Mouse (Mus musculus) lung, adult 2 months (tissue): Measurements from ENCODE around the gene Hist1h4k. TPM values are rescaled to one million over a fixed set of nuclear protein-coding genes. Genes with fewer than 3 reads are reported as not detected.
"Not testable (repeated sequence)": the region's sequence is repeated elsewhere in the genome, so short reads cannot be mapped to it uniquely, and the experiment has no call there.

ENCODE experiments used
- DNase-seq: peaks from one replicate; pipeline ENCODE4 v3.0.0; 2022
- H3K4me1 ChIP-seq: fragments of 200-500 bp; 2 replicates; pipeline ENCODE4 v1.6.1; 2011; ENCODE audit warnings: low read length; ENCODE audit not compliant: control insufficient read depth, insufficient read depth
- H3K4me3 ChIP-seq: fragments of 200-500 bp; replicated peaks from 2 replicates; pipeline ENCODE3; 2011; ENCODE audit warnings: low read depth, mild to moderate bottlenecking, control low read depth, low read length; ENCODE audit errors: extremely low read depth
- CTCF ChIP-seq: fragments of 200-500 bp; IDR thresholded peaks from 2 replicates; pipeline ENCODE4 v1.5.1; 2011; ENCODE audit warnings: mild to moderate bottlenecking, low read length, control low read depth; ENCODE audit not compliant: insufficient read depth
- POLR2A ChIP-seq: fragments of 200-500 bp; IDR thresholded peaks from 2 replicates; pipeline ENCODE4 v1.6.1; 2011; ENCODE audit warnings: low read depth, mild to moderate bottlenecking, control low read depth, low read length, borderline replicate concordance; ENCODE audit errors: extremely low read depth
- WGBS: fragments of 180-500 bp; shearing (Covaris S2); methylation state at CpG from one replicate; pipeline ENCODE4 v1.1.7; 2018; 5-methylcytosine and 5-hydroxymethylcytosine counted together
- polyA plus RNA-seq: library from polyadenylated mRNA; depleted of rRNA; stranded (reverse); fragments of >200 nt; gene quantifications from 2 replicates; pipeline ENCODE4 v1.2.3, GENCODE M21; 2012

Hist1h4k gene
- polyA plus RNA-seq, 1 experiment = 5.6 TPM

GRCm38 (mm10) chr13:21734906-21735767 lies 15.2 kb downstream of the Hist1h4k start, which contains the start of gene Hist1h4j:
Hist1h4j (plus strand) TSS chr13:21735064.
- DNase-seq = peak; percentile 56
- peak; percentile 74; the same call in 1 of the 2 replicates for TF ChIP-seq POLR2A
- under 1% methylated on average over 48 of the region's 56 CpGs for WGBS

GRCm38 (mm10) chr13:21734010-21734905 lies 16.0 kb downstream of the Hist1h4k start:
- DNase-seq = peak; percentile 61
- H3K4me1 ChIP-seq = no peaks in the 10 kb centered on the region
- under 1% methylated on average over 21 of the region's 21 CpGs for WGBS
- peak overlapping the region; percentile 57 for H3K4me3 ChIP-seq
- TF ChIP-seq CTCF = peak; percentile 84
- no peak for TF ChIP-seq POLR2A

More at GRCm38 (mm10) chr13:21734906-21735767, 15.2 kb downstream of the Hist1h4k start, which contains the start of gene Hist1h4j:
- H3K4me3 ChIP-seq = peak within 1 kb of the TSS; percentile 57
- H3K4me1 ChIP-seq = not testable (repeated sequence)

GRCm38 (mm10) chr13:21733466-21733865 lies 16.8 kb downstream of the Hist1h4k start:
- H3K4me3 ChIP-seq = no peak overlapping the region
- DNase-seq = no peak
- H3K4me1 ChIP-seq = no peaks in the 10 kb centered on the region
- WGBS = 85% methylated on average over 5 of the region's 5 CpGs
- no peak for TF ChIP-seq POLR2A
- TF ChIP-seq CTCF = no peak

GRCm38 (mm10) chr13:21729544-21729943 lies 20.8 kb downstream of the Hist1h4k start:
- H3K4me1 ChIP-seq = no peaks in the 10 kb centered on the region
- H3K4me3 ChIP-seq = no peak overlapping the region
- WGBS = 65% methylated on average over 1 of the region's 1 CpGs
- DNase-seq = no peak
- no peak for TF ChIP-seq CTCF
- no peak for TF ChIP-seq POLR2A

GRCm38 (mm10) chr13:21727948-21728572 lies 22.2 kb downstream of the Hist1h4k start:
- DNase-seq = no peak
- Histone ChIP-seq H3K4me1 (no peaks in the 10 kb centered on the region), H3K4me3 (no peak overlapping the region)
- TF ChIP-seq CTCF (no peak), POLR2A (no peak)
- 57% methylated on average over 11 of the region's 11 CpGs for WGBS

GRCm38 (mm10) chr13:21722993-21723836 lies 27.1 kb downstream of the Hist1h4k start:
- H3K4me1 ChIP-seq = peaks cover 5% of the 10 kb centered on the region
- no peak for DNase-seq
- H3K4me3 ChIP-seq = no peak overlapping the region
- TF ChIP-seq CTCF (no peak), POLR2A (no peak)
- 47% methylated on average over 5 of the region's 5 CpGs for WGBS

- TF ChIP-seq CTCF (no peak), POLR2A (no peak)
- DNase-seq = no peak
- H3K4me1 ChIP-seq = peaks cover 7% of the 10 kb centered on the region
- 5% methylated on average over 11 of the region's 11 CpGs for WGBS
- H3K4me3 ChIP-seq = no peak overlapping the region
These were observed 27.9 kb downstream of the Hist1h4k start for GRCm38 (mm10) chr13:21722373-21722925.

- under 1% methylated on average over 37 of the region's 37 CpGs for WGBS
- peak; percentile 41 for DNase-seq
- TF ChIP-seq POLR2A = peak; percentile 55; the same call in 1 of the 2 replicates
- H3K4me3 ChIP-seq = peak within 1 kb of the TSS; percentile 61
- not testable (repeated sequence) for H3K4me1 ChIP-seq
These were observed 28.4 kb downstream of the Hist1h4k start, which contains the start of gene Hist1h2bm for GRCm38 (mm10) chr13:21721757-21722372. Hist1h2bm (plus strand) TSS chr13:21722044.

GRCm38 (mm10) chr13:21721107-21721756 lies 29.1 kb downstream of the Hist1h4k start:
- Histone ChIP-seq H3K4me1 (peaks cover 11% of the 10 kb centered on the region), H3K4me3 (peak overlapping the region; percentile 61)
- 2% methylated on average over 24 of the region's 44 CpGs for WGBS
- DNase-seq = not testable (repeated sequence)
